Mouse (Mus musculus): ENCODE results near the gene Rcn3.

- TF ChIP-seq CTCF (IDR thresholded peaks at IDR 0.05; ENCODE audit: borderline replicate concordance, insufficient read depth, low read depth, low read length) (no peak), POLR2A (IDR thresholded peaks at IDR 0.05; ENCODE audit: borderline replicate concordance, insufficient read depth, low read length) (no peak)
Measured at GRCm38 (mm10) chr7:45102940-45103585, 11.0 kb upstream of the Rcn3 start.
